Mouse (Mus musculus) right cerebral cortex, postnatal 10 days (tissue): ENCODE results near the gene Ube2cbp.

Experiments used
- DNase-seq, 2 experiments: peaks; one replicate each; pipeline ENCODE4 v3.0.0; 2021; ENCODE audit warnings: low spot score in 2 of 2

Ube2cbp gene

DNA sequence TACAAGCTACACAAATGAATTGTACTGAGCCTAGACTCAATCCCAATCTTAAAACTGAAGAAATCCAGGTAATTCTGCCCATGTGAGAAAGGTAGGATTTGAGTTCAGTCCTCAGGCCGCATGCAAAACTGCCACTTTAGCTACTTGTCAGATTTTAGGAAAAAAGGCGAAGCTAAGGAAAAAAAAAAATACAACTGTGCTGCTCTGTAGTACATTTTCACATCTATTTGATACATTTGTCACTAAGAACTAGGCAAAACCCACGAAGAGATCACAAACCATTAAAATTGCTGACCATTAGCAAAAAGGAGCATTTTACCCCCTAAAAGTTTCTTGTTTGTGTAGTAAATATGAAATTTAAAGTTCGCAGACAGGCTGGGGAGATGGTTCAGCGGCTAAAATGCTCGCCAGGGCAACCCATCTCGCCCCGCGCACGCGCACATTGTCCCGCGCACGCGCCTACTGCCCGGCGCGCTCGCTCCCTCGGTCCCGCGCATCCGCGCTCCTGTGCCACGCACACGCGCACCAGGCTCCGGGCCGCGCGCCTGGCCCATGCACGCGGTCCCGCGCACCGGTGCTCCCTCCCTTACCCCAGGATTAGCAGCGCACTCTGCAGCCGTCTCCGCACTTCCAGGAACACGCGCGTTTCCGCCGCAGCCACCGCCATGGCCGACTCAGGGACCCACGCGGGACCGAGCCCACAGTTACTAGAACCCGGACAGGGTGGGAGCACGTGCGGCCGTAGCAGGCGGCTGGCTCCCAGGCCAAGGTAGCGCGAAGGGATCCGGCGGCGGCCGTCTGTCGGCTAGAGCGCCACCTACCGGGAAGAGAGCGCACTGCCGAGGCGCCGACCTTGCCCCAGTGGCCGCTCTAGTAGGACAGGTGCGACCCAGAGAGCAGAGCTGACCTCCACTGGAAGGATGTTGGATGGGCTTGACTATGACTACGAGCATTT is at the start of gene Ube2cbp:
Gene Ube2cbp (minus strand): TSS at position 800 of the 955 bp plus-strand sequence.
- peak; percentile 89 for DNase-seq

DNA sequence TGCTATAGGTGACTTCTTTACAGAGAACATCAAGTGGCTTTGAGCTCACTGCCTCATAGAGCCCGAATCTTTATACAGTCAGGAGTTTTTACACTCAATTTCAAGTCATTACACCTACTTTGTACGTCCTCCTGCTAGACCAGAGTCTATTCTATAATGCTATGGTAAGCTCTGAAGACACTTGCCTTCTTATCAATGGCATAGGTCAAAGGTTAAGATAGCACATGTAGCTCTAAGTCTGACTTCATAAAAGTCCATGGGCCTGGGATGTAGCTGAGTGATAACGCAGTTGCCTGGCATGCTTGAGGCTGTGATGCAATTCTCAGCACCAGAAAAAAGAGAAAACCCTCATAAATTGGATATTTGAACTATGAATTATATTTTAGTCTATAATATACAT is 49.6 kb upstream of the Ube2cbp start:
- DNase-seq = no peak

DNA sequence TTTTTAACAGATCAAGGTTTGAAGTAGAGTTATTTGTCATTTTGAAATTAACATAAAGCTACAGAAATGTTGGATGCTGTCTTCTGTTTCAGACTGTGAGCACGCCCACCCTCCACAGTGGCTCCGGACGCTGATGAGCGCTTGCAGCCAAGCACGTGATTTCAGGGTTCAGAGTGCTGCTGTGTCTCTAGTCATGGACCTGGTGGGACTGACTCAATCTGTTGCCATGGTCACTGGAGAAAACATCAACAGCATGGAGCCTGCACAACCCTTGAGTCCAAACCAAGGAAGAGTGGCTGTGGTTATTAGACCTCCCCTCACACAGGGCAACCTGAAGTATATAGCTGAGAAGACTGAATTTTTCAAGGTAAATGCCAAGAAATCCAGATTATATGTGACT is 49.0 kb upstream of the Ube2cbp start:
- no peak for DNase-seq

DNA sequence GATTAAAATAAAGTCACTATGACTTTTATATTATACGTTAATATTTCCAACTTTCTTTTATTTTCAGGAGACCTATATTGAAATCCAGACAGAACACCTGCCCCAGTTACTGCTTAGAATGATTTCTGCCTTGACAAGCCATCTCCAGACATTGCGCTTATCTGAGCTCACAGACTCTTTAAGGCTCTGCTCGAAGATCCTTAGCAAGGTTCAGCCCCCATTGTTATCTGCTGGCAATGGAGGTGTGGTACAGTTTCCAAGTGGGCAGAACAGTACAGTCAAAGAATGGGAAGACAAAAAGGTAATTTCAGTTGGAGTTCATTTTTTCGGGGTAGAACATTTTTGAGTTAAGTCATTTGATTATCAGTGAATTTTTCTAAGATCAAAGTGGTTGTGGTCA is 42.7 kb upstream of the Ube2cbp start:
- DNase-seq = no peak

DNA sequence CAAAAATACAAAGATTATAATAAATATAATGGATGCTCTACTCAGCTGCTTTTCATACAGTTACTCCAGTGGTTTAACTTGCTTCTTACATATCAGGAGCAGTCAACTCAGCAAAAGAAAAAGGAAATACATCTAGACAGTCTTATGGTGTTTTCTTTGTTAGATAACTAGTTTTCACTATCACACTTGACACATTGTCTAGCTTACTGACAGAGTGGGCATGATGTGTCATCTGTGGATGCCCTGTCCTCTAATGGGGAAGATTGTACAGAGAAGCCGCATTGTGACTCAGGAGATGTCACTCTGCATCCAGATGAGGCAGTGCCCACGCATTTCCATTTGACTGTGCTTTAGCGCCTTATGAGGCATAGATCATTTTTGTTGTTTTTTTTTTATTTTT is 34.3 kb upstream of the Ube2cbp start:
- DNase-seq = no peak

DNA sequence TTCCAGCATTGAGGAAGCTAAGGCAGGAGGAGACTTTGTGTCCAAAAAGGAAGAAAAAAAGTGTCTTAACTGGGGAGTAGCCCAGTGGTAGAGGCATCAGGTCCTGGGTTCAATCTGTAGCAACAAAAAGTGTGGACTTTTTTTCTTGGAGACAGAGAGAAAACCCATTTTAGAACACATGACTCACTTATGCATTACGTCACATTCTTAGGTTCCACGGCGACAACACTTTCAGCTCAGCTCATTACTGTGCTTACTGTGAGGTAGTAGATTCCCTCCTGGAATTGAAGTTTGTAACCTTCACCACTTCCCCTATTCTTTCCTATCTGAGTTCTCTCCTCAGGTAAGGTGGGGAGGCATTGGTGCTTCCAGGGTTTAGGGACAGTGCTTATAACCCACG is 31.5 kb upstream of the Ube2cbp start:
- no peak for DNase-seq

DNA sequence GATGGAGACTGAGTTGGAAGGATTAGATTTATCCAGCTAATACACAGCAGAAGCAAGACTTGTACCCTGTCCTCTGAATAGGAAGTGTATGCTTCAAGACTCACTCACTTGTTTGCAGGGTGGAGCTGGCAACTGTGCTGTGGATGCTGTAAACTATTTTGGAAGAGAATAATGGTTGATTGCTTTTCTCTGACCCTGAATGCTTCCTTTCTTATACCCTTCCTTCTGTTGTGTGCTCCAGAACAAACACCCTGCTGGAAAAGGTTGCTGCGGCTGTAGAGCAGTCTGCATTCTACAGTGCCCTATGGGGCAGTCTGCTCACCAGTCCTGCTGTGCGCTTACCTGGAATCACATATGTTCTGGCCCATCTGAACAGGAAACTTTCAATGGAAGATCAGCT is 27.0 kb upstream of the Ube2cbp start:
- DNase-seq = no peak

DNA sequence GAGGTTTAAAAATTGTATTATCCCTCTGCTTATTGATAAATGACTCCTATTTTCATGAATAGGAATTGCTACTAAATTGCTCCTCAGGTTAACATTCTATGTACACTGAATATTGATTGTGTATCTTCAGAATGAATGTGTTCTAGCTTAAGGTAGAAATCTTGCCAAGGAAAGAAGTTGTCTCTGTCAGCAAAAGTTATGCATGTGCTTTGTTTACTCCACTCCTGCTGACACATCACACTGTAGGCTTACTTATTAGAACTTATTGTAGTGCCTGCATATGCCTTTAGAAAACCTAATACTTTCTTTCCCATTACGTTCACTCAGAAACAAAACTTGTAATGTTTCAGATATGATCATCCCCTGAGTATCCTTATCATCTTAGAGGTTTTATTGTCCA is 17.5 kb upstream of the Ube2cbp start:
- no peak for DNase-seq

DNA sequence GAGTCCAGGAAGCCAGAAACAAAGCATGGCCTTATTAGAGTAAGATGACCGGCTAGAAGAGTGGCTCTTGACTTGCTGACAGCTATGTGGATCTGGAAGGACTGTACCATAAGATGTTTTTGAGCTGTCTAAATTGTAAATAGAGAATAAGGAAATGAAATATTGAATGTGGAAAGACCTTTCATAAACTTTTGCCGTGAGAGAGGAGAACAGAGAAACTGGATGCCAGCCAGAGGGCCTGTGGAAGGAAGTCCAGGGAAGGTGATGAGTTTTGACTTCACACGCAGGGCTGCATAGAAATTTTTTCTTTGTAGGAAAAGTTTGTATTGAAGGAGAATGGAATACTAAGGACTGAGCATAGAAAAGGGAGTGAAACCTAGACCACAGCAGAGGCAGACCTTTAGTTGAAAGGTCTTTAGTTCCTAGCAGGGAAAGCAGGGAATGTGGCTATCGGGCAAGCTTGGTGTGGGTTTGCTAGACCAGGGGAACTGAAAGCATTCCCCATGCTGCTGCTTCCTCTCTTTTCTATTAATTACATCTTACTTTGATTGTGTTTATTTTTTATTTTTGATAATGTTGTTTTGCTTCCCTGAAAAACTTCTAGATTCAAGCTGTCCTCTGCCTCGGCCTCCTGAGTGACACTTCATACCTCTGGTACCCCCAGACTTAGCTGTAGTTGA is 13.8 kb upstream of the Ube2cbp start:
- no peak for DNase-seq

DNA sequence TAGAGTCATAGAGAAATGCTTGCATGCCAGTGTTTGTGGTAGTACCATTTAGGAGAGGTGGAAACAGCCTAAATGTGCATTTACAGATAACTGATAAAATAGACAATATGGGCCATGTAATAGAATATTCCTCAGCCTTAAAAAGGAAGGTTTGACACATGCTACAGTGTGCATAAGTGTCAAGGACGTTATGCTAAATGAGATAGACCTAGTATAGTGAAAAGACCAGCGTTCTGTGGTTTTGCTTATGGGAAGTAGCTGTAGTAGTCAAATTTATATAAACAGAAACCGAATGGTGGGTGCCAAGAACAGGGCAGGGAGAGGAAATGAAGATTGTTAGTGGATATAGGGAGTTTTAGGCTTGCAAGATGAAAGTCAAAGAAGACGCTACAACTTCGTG is 12.0 kb upstream of the Ube2cbp start:
- no peak for DNase-seq

DNA sequence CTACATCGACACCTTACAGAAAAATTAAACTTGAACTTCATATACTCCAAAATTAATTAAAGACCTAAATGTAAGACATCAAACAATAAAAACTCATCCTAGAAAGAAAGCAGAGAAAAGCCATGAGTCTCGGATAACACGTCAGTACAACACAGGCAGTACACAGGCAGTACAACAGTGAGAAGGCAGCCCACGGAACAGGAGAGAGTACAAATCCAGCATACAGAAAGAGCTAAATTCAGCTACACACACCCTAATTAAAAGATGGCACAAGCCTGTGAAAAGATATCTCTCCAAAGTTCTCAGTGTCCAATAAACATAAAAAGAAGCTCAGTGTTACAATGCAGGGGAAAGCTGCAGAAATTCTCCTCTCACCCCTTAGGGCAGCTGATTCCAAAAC is 11.2 kb upstream of the Ube2cbp start:
- no peak for DNase-seq

DNA sequence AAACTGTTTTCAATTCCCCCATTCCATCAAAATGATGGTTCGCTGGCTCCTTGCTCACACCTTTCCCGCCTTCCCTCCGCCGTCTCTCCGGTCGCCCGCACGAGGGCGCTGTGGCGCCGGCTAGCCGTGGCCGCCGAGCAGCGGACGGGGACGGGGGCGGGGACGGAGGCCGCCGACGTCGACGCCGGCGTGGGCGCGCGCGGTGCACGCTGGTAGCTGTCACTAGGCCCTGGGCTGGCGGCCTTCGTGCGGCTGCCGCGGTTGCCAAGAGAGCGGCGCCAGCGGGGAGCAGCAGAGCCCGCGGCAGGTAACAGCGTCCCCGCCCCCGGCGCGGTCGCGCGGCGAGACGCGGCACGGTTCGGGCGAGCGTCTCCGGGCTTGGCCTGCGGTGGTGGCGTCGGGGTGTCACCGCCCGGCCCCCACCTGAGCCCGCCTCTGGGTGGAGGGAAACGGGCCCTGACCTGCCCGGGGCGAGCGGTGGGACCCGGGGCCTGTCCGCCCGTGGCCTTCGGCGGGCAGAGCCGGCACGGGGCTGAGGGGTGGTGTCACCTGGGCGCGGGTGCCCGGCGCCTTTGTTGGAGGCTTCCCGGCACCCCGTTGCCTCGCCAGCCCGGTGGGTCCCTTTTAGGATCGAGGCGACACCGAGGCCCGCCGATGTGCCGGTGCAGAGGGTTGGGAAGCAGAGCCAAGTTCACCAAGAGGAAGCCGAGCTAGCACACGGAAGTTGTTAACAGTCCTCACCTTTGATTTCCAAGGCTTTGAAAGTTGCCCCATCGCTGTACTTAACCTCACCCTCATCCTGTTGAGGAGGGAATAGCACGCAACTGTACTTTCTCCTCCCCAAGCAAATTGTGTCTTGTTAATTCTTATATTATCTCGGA is 2.5 kb upstream of the Ube2cbp start, which contains the start of gene Dop1a:
Gene Dop1a (plus strand): TSS at position 165 of the 881 bp plus-strand sequence.
- peak; percentile 91 to 93 for DNase-seq

DNA sequence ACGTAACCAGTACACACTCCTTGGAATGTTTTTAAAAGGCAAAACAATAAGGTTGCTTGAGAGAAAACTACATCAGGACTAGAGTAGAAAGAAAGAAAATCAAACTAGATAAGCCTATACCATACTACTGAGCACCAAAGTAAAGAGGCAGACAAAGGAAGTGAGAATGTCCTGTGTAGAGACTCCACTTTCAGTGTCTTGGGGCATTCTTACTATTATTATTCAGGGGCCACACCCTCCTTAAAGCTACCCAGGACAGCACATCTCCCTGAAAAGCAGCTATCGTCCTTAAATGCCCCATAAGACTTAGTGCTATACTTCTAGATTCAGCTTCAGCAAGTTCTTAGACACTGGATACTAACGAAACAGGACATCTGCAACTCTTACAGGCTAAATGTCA is 11.1 kb downstream of the Ube2cbp start:
- DNase-seq = no peak

DNA sequence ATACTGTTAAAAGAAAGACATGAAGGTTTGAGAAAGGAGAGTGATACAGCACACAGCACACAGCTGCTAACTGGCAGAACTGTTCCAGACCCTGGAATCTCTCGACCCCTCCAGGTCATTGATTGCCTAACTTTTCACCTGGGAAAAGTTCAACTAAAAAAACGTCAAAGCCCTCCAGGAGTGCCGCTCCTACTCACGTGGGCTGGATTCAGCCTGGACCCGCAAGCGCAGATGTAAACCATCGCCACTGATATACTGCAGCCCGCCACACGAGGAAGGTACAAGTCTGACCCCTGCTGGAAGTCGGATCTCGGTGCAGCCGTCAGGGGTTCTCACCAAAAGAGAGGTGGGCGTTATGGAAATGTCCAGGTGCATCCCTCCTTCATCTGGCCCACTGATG is 13.1 kb downstream of the Ube2cbp start:
- peak; percentile 78 to 83 for DNase-seq

DNA sequence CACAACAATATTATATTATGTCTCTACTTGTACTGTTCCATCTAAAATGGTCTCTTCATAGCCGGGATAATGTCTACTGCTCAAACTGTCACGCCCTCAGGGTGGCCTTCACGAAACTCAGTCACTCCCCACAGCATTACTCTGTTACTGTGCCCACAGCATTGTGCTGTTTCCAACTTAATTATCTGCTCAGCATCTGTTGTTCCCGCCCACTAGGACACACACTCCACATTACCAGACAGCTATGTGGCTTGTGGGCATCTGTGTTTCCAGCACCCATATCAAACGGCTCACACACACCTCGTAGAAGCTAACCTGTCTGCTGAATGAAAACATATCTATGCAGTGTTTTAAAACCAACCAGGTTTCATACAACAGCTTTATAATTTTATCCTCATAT is 13.7 kb downstream of the Ube2cbp start:
- peak in 1 of 2 experiments; percentile 40 for DNase-seq

DNA sequence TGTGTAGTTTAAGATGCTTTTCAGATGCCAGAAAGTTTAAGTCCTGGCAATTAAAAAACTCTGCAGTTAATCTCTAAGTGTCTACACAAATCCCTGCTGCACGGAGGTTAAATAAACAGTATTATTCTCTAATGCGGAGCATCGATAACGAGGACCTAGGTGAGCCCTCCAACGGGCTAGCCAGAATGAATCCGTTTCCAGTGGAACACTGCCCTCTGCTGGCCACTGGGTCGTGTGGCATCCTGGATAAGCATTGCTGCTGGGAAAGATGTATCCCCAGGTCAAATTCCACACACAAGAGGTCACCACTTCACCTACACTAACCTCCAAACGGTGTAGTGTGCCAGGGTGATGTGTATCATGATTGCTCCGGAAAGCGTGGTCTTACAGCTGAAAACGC is 15.2 kb downstream of the Ube2cbp start:
- DNase-seq = peak; percentile 83 to 88

DNA sequence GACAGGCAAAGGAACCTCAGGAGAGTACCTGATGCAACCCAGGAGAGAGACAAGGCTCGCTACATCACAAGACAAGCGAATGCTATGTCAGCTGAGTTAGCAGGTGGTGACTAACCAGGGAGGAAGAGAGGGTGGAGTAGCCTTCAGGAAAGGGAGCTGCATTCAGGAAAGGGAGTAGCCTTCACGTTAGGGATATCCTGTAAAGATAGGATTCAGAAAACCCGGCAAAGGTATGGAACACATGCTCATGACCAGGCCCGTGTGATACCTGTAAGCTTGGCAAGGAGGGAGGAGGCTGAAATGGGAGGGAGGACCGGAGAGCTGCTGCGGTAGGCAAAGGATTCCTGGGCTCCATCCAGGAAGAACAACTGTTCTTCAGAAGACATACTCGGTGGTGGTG is 17.3 kb downstream of the Ube2cbp start:
- DNase-seq = peak in 1 of 2 experiments; percentile 18

DNA sequence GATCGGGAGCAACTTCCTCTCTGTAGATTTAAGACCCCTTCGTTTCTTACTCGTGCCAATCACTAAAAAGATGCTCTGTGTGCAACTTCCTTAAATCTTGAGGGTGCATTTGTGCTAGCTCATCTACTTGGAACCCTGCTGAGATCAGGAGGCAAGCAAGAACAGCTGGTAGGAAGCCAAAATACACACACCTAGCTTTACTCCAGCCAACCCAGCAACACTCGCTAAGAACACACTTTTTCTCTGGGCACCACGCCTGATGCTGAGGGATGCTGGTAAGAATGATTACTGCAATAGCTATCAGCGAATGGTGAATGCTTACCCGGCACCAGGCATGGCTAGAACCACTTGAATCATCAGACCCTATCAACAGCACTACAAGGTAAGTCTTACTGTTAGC is 17.9 kb downstream of the Ube2cbp start:
- no peak for DNase-seq

DNA sequence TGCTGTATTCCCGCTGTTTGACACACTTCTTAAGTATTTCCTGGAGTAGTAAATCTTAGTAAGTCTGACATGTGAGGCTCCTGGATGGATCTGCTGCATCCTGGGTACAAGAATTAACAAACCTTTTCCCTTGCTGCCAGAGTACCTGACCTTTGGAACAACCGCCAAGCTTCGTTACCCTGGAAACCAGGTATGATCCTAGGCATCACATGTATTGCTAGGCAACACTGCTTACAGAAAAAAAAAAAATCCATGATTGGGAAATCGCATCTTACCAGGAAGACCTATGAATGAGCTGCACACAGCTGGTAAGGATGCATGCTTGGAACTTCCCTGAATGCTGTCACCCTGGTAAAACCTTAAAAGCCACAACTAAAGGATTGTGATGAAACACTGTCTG is 22.5 kb downstream of the Ube2cbp start:
- DNase-seq = peak in 1 of 2 experiments; percentile 34

DNA sequence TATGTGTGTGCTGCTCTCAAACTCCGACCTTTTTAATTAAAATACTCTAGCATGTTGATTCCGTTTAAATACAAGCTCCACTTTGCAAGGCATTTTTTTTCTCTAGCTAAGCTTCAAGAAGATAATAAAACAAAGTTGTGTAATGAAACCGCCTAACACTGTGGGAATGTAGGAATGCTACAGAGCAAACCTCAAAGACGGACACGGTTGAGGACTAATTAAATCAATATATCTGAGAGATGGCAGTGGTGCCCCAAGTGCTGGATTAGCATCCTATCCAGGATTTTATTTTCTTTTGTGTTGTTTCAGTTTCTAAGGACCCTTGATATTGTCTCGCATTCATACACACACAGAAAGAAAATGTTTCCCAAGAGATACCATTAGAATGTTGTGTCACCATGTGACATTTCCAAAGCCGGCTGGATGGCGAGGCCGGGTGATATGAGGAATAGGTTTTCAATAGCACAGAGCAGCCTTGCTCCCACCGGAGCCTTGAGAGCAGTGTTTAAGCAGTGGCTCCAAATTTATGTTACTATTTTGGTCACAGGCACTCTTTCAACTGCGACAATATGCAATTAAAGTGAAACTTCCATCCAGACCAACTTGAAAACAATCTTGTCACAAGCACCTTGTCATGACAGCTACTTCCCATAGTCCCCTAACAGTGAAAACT is 26.3 kb downstream of the Ube2cbp start:
- no peak for DNase-seq

DNA sequence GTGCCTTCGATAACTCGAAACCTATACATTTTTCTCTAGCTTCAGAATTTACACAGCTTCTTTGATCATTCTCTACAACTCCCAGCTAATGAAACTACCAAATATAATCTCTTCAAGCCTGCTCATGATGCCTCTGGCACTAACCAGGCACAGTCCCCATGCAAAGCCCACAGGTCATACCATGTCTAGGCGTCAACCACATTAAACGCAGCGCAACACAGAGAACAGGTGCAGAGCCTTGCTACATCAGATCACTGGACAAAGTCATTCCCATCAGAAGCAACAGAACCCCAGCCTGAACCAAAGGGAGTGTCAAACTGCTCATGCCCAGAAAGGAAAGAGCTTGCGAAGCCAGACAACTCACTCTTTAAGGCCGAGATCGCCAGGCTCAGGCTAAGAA is 28.1 kb downstream of the Ube2cbp start:
- DNase-seq = no peak
